ENCODE assay signal across 8 mouse cellular contexts in the genomic region with DNA sequence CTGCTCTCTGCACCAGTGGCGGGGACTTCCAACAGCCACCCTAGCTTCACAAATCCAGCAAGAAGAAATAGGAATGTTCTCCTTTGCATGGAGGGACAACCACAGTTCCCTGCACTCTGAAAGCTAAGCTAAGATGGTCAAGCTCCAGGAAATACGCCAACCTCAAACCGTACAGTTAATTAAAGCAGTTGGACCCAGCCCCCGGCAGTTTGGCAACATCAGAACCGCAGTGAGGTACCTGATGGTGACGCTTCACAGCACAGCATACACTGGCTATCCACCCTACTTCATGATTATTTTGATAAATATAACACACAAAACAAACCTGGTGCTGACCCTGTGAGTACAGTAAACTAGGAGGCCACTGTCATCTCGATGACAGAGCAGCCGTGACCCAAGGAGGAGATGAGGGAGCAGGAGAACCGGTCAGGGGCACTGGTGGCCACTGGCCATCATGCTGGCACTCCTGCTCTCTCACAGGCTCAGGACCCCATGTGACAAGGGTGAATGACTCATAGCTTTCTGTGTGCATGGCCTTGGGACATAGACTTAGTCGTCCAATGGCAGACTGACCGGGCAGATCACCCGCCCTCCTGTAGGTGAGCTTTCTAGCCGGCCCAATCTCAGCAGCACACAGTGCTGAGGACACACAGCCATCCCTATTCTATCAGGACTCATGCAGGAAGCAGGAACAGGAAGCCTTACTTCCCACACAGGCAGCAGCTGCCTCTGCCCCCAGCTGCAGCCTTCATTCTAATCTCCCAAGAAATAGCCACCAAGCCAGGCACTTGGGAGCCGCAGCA. TPM values are rescaled to one million over a fixed set of nuclear protein-coding genes. Genes with fewer than 3 reads are reported as not detected.
DNase-seq lines count a peak whose midpoint lies in the region; ATAC-seq lines count a peak whose summit lies in the region.

No protein-coding gene starts in this region.

- peak; percentile 8; the same call in 1 of the 2 replicates for ATAC-seq in granulocyte monocyte progenitor cell, adult 5-6 weeks (replicated peaks; ENCODE audit: poor library complexity, severe bottlenecking)

- peak; percentile 29 for DNase-seq in embryo, embryonic 10 days (ENCODE audit: low spot score)
- DNase-seq in embryo, embryonic 9.5 days (ENCODE audit: extremely low spot score), result no peak
- DNase-seq in adrenal gland, postnatal 14 days, result peak; percentile 86
- peak; percentile 78 for DNase-seq in kidney, adult 11 months
- DNase-seq in lung, postnatal 4 days, result peak; percentile 51 to 62
- no peak for DNase-seq in left cerebral cortex, adult 11 months (ENCODE audit: low spot score)
- no peak for DNase-seq in urinary bladder, adult 2 months (ENCODE audit: low spot score)

RNA-seq across cellular contexts. Expression of gene Apol8, which starts 41.0 kb away (rescaled TPM):
- total RNA-seq in adrenal gland, postnatal 14 days (2021), result 0.30 and 1.7 TPM in 2 replicates
- total RNA-seq in granulocyte monocyte progenitor cell, adult 5-6 weeks (2014; fragmentation: Nextera tagmentation), result not detected in 2 replicates
- 0.04 TPM in 1 of 2 replicates, not detected in the other for total RNA-seq in granulocyte monocyte progenitor cell, adult 5-6 weeks (2017)
- 0.29 and 0.72 TPM in 2 replicates for polyA plus RNA-seq in urinary bladder, adult 2 months (2012; rRNA removed)

RNA-seq across cellular contexts. Expression of gene Myh9, which starts 44.2 kb away (rescaled TPM):
- total RNA-seq in adrenal gland, postnatal 14 days (2021), result 280 and 301 TPM in 2 replicates
- 199 and 315 TPM in 2 replicates for total RNA-seq in granulocyte monocyte progenitor cell, adult 5-6 weeks (2014; fragmentation: Nextera tagmentation)
- 285 and 305 TPM in 2 replicates for total RNA-seq in granulocyte monocyte progenitor cell, adult 5-6 weeks (2017)
- polyA plus RNA-seq in urinary bladder, adult 2 months (2012; rRNA removed), result 95.0 and 151 TPM in 2 replicates

Comparison
In these comparisons a context has a peak if more than half of its experiments do, and no peak if none do; other contexts are left out.
1. DNase-seq: peak in embryo, embryonic 10 days (single experiment), adrenal gland, postnatal 14 days (single experiment), kidney, adult 11 months (single experiment) and lung, postnatal 4 days (2 of 2); none in embryo, embryonic 9.5 days (single experiment), left cerebral cortex, adult 11 months (single experiment) and urinary bladder, adult 2 months (single experiment).